Mouse (Mus musculus): ENCODE results near the gene Gabrr1.

The Gabrr1 gene

GRCm38 (mm10) chr4:33208881-33209841 lies 76.8 kb downstream of the Gabrr1 start, which contains the start of gene Srsf12:
Gene Srsf12 (plus strand): TSS chr4:33208991.
- CTCF ChIA-PET = no interaction called here
